Mouse (Mus musculus): ENCODE results near the gene Olfr156. TPM values are rescaled to one million over a fixed set of nuclear protein-coding genes. Genes with fewer than 3 reads are reported as not detected.

Gene Olfr156
- polyA plus RNA-seq, 2 experiments, result not detected

GRCm38 (mm10) chr4:43854101-43854500, 30.4 kb upstream of the Olfr156 start:
- H3K36me3 ChIP-seq (replicated peaks; ENCODE audit: control insufficient read depth, insufficient read depth, low read depth), result no peaks in the 10 kb centered on the region
- no peak overlapping the region for H3K27ac ChIP-seq
- H3K4me1 ChIP-seq (replicated peaks; ENCODE audit: control insufficient read depth in 2 of 2, insufficient read depth in 2 of 2, low read length in 1 of 2), result no peaks in the 10 kb centered on the region
- H3K9ac ChIP-seq (replicated peaks), result no peak overlapping the region
- ATAC-seq (ENCODE audit: insufficient read depth) (no peak), DNase-seq (ENCODE audit: low read depth in 3 of 3, low spot score in 3 of 3) (no peak)
- H3K27me3 ChIP-seq (ENCODE audit: control insufficient read depth, insufficient read depth, low read length), result no peaks in the 10 kb centered on the region
- H3K4me2 ChIP-seq (ENCODE audit: low read depth), result no peak overlapping the region
- TF ChIP-seq CTCF (IDR thresholded peaks at IDR 0.05; ENCODE audit: low read depth) (no peak), EP300 (IDR thresholded peaks at IDR 0.05; ENCODE audit: low read depth) (no peak)
- 54% methylated on average over 8 of the region's 8 CpGs for WGBS (ENCODE audit: insufficient replicate concordance)
- no peaks in the 10 kb centered on the region for H3K9me3 ChIP-seq (ENCODE audit: control insufficient read depth, low read length)
- H3K4me3 ChIP-seq (ENCODE audit: insufficient read depth in 1 of 2, low read depth in 2 of 2, low read length in 2 of 2), result no peak overlapping the region

- Histone ChIP-seq H3K9me3 (ENCODE audit: control insufficient read depth, low read length) (no peaks in the 10 kb centered on the region), H3K27me3 (ENCODE audit: control insufficient read depth, insufficient read depth, low read length) (no peaks in the 10 kb centered on the region), H3K4me2 (ENCODE audit: low read depth) (no peak within 1 kb of the TSS), H3K9ac (replicated peaks) (no peak within 1 kb of the TSS), H3K27ac (no peak within 1 kb of the TSS), H3K36me3 (replicated peaks; ENCODE audit: control insufficient read depth, insufficient read depth, low read depth) (no peaks in the 10 kb centered on the region), H3K4me1 (replicated peaks; ENCODE audit: control insufficient read depth in 2 of 2, insufficient read depth in 2 of 2, low read length in 1 of 2) (no peaks in the 10 kb centered on the region), H3K4me3 (ENCODE audit: insufficient read depth in 1 of 2, low read depth in 2 of 2, low read length in 2 of 2) (no peak within 1 kb of the TSS)
- ATAC-seq (ENCODE audit: insufficient read depth) (no peak), DNase-seq (ENCODE audit: low read depth in 3 of 3, low spot score in 3 of 3) (no peak)
- no peak for TF ChIP-seq CTCF (IDR thresholded peaks at IDR 0.05; ENCODE audit: low read depth)
- WGBS (ENCODE audit: insufficient replicate concordance), result 65% methylated on average over 6 of the region's 6 CpGs
Measured at GRCm38 (mm10) chr4:43851265-43851664, 27.6 kb upstream of the Olfr156 start, which contains the start of gene Olfr155. TSS of gene Olfr155 (plus strand) at chr4:43851565.

GRCm38 (mm10) chr4:43840101-43840500, 16.4 kb upstream of the Olfr156 start, which contains the start of gene Olfr157:
TSS of gene Olfr157 (minus strand) at chr4:43840201.
- Histone ChIP-seq H3K9me3 (ENCODE audit: control insufficient read depth, low read length) (no peaks in the 10 kb centered on the region), H3K9ac (replicated peaks) (no peak within 1 kb of the TSS), H3K4me3 (ENCODE audit: insufficient read depth in 1 of 2, low read depth in 2 of 2, low read length in 2 of 2) (no peak within 1 kb of the TSS), H3K27me3 (ENCODE audit: control insufficient read depth, insufficient read depth, low read length) (no peaks in the 10 kb centered on the region), H3K27ac (no peak within 1 kb of the TSS), H3K4me2 (ENCODE audit: low read depth) (no peak within 1 kb of the TSS), H3K36me3 (replicated peaks; ENCODE audit: control insufficient read depth, insufficient read depth, low read depth) (no peaks in the 10 kb centered on the region), H3K4me1 (replicated peaks; ENCODE audit: control insufficient read depth in 2 of 2, insufficient read depth in 2 of 2, low read length in 1 of 2) (no peaks in the 10 kb centered on the region)
- DNase-seq (ENCODE audit: low read depth in 3 of 3, low spot score in 3 of 3) (no peak), ATAC-seq (ENCODE audit: insufficient read depth) (no peak)
- 47% methylated on average over 1 of the region's 1 CpGs for WGBS (ENCODE audit: insufficient replicate concordance)
- TF ChIP-seq EP300 (IDR thresholded peaks at IDR 0.05; ENCODE audit: low read depth), result no peak
- no peak for TF ChIP-seq CTCF (IDR thresholded peaks at IDR 0.05; ENCODE audit: low read depth)

GRCm38 (mm10) chr4:43838326-43838725, 14.6 kb upstream of the Olfr156 start:
- ATAC-seq (ENCODE audit: insufficient read depth) (no peak), DNase-seq (ENCODE audit: low read depth in 3 of 3, low spot score in 3 of 3) (no peak)
- no peak overlapping the region for H3K4me2 ChIP-seq (ENCODE audit: low read depth)
- 52% methylated on average over 3 of the region's 3 CpGs for WGBS (ENCODE audit: insufficient replicate concordance)
- no peaks in the 10 kb centered on the region for H3K4me1 ChIP-seq (replicated peaks; ENCODE audit: control insufficient read depth in 2 of 2, insufficient read depth in 2 of 2, low read length in 1 of 2)
- no peak overlapping the region for H3K4me3 ChIP-seq (ENCODE audit: insufficient read depth in 1 of 2, low read depth in 2 of 2, low read length in 2 of 2)
- no peak overlapping the region for H3K9ac ChIP-seq (replicated peaks)
- H3K36me3 ChIP-seq (replicated peaks; ENCODE audit: control insufficient read depth, insufficient read depth, low read depth), result no peaks in the 10 kb centered on the region
- no peak overlapping the region for H3K27ac ChIP-seq
- no peaks in the 10 kb centered on the region for H3K27me3 ChIP-seq (ENCODE audit: control insufficient read depth, insufficient read depth, low read length)
- no peak for TF ChIP-seq EP300 (IDR thresholded peaks at IDR 0.05; ENCODE audit: low read depth)
- TF ChIP-seq CTCF (IDR thresholded peaks at IDR 0.05; ENCODE audit: low read depth), result no peak
- no peaks in the 10 kb centered on the region for H3K9me3 ChIP-seq (ENCODE audit: control insufficient read depth, low read length)

- H3K27ac ChIP-seq, result no peak overlapping the region
- no peaks in the 10 kb centered on the region for H3K36me3 ChIP-seq (replicated peaks; ENCODE audit: control insufficient read depth, insufficient read depth, low read depth)
- 20% methylated on average over 4 of the region's 4 CpGs for WGBS (ENCODE audit: insufficient replicate concordance)
- no peaks in the 10 kb centered on the region for H3K9me3 ChIP-seq (ENCODE audit: control insufficient read depth, low read length)
- no peak overlapping the region for H3K9ac ChIP-seq (replicated peaks)
- H3K4me3 ChIP-seq (ENCODE audit: insufficient read depth in 1 of 2, low read depth in 2 of 2, low read length in 2 of 2), result no peak overlapping the region
- no peak for DNase-seq (ENCODE audit: low read depth in 3 of 3, low spot score in 3 of 3)
- H3K27me3 ChIP-seq (ENCODE audit: control insufficient read depth, insufficient read depth, low read length), result no peaks in the 10 kb centered on the region
- H3K4me1 ChIP-seq (replicated peaks; ENCODE audit: control insufficient read depth in 2 of 2, insufficient read depth in 2 of 2, low read length in 1 of 2), result no peaks in the 10 kb centered on the region
- ATAC-seq (ENCODE audit: insufficient read depth), result no peak
- TF ChIP-seq EP300 (IDR thresholded peaks at IDR 0.05; ENCODE audit: low read depth) (no peak), CTCF (IDR thresholded peaks at IDR 0.05; ENCODE audit: low read depth) (no peak)
- no peak overlapping the region for H3K4me2 ChIP-seq (ENCODE audit: low read depth)
Measured at GRCm38 (mm10) chr4:43834749-43835148, 11.1 kb upstream of the Olfr156 start.
